Mouse (Mus musculus): ENCODE data around the gene Sez6l. TPM values are rescaled to one million over a fixed set of nuclear protein-coding genes. Genes with fewer than 3 reads are reported as not detected.

Sez6l gene
- total RNA-seq (2021) = under 1 TPM; 0.11 to 0.14 TPM

DNA sequence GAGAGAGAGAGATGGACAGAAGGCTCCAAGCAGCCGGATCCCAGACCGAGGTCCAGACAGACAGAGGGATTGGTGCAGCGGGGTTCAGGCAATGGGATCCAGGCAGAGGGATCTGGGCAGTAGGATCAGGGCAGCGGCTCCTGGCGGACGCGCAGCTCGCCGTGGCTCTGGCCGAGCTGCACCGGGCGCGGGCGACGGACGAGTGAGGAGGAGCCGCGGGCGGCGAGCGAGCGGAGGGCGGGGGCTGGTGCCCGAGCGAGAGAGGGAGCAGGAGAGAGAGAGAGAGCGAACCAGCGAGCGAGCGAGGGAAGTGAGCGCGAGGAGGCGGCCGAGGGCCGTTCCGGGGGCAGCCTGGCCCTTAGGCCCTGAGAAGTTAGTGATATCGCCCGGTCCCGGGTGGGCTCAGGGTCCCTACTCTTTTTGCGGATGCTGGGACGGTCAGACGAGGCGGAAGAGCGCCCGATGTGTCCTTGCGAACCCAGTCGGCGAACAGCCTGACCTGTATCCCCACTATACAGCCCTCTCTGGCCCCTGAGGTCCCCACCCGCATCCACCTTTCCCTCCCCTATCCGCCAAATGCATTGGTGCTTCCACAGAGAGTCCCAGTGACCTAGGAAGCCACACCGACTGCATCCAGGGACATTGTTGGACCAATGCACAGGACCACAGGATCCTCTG, at the start of gene Sez6l:
Sez6l (minus strand) TSS at position 193 of the 678 bp plus-strand sequence.
- intact Hi-C loops (cut with DNase I) = no loop called here

DNA sequence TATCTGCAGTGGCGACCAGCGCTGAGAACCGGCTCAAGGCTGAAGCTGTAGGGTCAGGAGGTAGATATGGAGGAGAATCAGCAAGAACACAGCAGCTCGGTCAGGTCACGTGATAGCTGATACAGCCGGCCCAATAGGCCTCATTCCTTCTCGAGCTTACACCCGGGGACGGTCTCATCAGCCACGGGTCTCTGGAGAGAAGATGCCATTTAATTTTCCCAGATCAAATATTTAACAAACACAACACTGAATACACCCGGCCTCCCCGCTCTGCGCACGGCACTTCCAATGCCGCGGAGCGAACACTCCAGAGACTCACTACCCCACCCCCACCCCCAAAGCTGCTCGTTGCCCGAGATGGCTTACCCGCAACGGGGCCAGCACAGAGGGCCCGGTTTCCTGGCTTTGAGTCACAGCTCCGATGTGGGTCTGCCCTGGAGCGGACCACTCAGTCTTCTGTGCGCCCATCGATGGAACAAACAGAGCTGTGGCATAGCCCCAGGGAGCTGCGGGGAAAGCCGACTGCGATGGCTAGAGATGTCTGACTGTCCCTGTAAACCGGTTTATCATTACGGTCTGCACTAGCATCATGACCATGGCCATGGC, 48.7 kb upstream of the Sez6l start:
- intact Hi-C loops (cut with DNase I) = no loop called here
- DNase-seq = no peak

More for the DNA sequence above, at the start of gene Sez6l:
- DNase-seq = peak; percentile 22 to 24

DNA sequence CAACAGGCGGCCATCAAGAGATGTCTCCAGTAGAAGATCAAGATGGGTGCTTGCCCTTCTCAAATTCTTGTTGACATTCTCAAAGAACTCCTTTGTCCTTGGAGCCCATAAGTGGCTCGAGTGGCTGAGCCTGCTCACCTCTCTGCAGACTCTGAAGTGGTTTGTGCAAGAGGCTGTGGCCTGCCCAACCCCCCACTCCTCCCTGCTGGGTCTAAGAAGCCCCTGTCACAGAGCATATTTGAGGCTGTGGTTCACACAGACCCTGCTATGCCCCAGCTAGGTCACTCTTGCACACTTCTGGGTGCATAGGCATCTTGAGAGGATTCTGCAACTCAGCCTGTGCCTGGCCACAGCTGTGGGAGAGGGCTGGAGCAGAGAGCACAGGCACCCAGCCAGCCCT, 46.0 kb upstream of the Sez6l start:
- DNase-seq = no peak
- intact Hi-C loops (cut with DNase I) = no loop called here

DNA sequence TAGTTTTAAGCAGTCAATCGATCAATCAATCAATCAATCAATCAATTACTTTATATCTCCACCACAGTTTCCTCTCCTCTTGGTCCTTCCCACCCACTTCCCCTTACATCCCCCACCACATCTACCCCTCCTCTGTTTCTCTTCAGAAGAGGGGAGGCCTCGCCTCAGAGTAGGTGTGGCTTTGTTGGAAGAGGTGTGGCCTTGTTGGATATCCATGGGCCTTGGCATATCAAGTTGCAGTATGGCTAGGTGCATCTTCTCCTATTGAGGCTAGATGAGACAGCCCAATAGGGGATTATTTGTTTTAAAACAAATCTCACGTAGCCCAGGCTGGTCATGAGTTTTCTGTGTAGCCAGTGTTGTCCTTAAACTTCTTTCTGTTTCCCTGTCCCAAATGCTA, 43.3 kb upstream of the Sez6l start:
- no peak for DNase-seq
- intact Hi-C loops (cut with DNase I) = no loop called here

DNA sequence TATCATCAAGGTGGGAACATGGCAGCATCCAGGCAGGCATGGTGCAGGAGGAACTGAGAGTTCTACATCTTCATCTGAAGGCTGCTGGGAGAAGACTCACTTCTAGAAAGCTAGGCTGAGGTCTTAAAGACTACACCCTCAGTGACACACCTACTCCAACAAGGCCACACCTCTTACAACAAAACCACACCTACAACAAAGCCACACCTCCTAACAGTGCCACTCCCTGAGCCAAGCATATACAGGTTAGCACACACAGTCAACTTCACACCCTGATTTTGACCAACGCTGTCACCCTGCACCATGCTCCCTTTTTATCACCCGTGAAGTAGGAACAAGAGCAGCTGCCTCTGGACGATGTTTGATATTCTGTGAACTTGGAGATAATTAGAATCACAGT, 42.4 kb upstream of the Sez6l start:
- intact Hi-C loops (cut with DNase I) = no loop called here
- no peak for DNase-seq

DNA sequence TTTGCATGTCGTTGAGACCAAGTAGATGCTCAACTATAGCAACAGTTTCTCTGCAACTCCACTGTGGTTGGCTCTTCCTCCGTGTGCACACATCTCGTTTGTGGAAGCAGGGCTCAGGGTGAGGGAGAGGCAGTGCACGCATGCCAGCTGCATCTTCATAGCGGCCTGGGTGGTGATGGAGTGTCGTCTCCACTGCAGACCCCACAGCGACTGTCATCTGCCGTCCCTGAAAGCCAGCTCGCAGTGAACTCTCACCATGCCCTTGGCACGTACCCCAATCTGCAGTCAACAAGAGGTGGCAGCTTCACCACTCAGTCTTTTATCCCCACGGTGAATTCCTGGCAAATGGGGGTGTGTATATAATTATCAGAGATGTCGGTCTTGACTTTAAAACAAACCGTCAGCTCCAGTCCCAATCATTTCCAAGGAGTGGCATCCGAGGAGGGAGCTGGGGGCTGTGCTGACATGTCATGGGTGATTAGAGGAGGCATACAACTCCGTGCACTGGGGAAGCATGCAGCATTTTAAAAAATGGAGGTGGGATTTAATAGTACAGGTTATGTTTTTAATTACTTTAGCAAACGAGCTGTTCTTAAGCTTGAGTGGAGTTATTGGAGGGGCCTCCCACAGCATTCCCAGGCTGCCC, 40.7 kb upstream of the Sez6l start:
- intact Hi-C loops (cut with DNase I) = no loop called here
- no peak for DNase-seq

DNA sequence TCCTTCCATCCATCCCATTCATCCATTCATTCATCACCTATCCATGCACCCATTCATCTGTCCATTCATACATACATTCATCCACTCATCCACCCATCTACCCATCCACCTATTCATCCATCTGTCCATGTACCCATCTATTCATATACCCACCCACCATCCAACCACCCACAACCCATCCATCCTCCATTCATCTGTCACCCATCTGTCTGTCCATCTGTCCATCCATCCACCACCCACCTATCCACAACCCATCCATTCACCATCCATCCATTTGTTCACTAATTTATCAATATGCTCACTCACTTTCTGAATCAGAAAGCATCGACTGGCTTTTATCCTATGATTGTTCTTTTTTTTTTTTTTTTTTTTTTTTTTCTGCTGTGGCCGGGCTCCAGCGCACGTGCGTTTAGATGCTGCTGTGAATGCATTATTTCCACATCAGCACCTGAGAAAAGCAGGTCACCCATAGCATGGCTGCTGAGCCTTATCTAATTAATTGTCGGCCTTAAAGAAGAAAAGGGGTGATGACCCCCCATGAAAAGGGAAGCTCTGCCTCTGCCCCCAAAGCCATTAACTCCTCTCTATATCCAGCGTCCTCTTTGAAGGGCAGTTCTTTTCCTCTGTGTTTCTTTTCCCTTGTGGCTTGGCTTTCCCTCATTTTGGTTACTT, 39.1 kb upstream of the Sez6l start:
- intact Hi-C loops (cut with DNase I) = no loop called here
- DNase-seq = no peak

DNA sequence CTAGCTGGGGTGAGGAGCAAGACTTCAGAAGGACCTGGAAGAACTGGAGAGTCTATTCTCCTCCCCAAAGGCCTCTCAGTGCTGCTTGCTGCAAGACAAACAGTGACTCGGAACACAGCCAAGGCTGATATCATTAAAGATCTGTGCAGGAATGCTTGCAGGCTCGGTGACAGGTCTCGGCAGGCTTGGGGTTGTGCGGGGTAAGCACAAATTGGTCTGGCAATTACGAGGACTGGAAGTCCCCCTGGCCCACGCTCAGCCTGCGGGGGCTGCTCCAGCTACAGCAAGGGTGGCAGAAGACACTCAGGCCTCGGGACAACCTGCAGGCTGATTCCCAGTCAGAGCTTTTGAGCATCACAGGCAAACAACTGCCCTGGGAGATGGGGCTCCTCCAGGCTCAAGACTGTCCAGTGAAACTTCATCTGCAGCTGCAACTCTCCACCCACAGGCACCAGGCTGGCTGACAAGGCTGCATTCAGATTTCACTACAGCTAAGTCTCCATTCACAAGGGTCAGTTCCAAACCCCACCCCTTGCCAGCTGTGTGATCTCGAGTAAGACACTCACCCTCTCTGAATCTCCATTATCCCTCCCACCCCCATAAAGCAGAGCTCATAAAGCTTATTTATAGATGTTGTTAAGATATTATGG, 31.0 kb upstream of the Sez6l start:
- DNase-seq = no peak
- intact Hi-C loops (cut with DNase I) = no loop called here

DNA sequence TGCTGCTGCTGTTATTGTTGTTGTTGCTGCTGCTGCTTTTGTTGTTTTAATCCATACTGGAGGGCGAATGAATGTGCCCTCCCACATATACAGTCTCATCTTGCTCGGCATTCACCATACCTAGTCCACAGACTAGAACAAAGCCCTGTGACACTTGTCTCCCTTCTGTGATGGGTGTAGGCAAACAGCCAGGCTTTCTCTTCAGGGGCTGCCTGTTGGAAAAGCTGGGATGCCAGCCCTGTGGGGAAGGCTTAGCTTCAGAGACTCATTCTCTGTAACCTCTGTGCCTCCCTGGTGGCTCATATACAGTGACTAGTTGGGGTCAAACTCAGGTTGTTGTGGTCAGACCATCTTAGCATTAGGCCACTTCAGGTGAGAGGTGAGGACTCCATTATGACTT, 30.1 kb upstream of the Sez6l start:
- DNase-seq = no peak
- intact Hi-C loops (cut with DNase I) = no loop called here

DNA sequence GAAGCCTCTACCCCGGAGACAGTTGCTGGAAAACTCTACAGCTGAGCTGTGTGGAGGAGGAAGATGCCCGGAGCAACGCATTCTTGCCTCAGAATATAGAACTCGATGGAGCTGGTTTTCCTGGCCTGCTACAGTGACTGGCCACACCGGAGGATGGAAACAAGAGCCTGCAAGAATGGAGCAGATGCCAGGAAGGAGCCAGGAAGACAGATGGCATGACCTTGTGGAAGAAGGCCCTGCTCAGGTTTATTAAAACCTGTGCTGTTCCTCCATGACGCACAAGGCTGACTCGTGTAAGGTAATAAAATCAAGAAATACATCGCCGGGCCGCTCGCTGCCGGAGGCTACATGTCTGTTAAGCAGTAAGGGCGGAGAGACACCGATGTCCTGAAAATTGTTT, 28.4 kb upstream of the Sez6l start:
- DNase-seq = no peak
- intact Hi-C loops (cut with DNase I) = no loop called here

DNA sequence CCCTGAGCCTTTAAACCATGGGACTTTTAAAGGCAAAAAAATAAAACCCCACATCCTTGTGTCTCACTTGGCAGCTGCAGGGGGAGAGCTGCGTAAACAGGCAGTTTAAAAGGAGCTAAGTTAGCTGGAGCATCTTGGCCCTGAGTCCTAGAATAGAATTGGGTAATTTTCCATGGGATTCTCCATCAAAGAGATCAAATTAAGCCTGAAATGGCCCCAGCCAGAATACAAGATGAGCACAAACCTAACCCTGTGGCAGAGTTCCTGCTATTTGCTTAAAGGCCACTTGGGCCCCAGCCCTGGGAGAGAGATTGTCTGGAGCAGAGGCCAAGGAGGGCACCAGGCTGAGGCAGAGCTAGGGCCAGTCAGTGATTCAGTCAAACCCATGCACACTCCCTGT, 27.3 kb upstream of the Sez6l start:
- DNase-seq = no peak
- intact Hi-C loops (cut with DNase I) = no loop called here

DNA sequence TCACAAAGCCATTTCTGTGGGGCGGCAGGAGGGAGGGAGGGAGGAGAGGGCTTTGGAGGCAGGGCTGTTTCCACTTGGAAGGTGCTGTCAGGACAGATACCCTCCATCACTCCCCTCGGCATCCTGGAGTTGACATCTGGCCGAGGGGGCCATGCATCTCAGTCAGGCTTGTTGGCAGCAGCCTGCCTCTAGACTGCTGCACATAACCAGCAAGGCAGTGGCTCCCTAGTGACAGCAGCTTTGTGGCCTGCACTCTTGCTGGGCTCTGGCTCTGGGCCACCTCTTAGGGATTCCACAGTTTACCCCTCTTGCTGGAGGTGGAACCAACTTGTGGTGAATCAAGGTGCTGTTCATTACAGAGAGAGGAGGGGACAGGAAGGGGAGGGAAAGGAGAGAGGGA, 26.6 kb upstream of the Sez6l start:
- no peak for DNase-seq
- intact Hi-C loops (cut with DNase I) = no loop called here

DNA sequence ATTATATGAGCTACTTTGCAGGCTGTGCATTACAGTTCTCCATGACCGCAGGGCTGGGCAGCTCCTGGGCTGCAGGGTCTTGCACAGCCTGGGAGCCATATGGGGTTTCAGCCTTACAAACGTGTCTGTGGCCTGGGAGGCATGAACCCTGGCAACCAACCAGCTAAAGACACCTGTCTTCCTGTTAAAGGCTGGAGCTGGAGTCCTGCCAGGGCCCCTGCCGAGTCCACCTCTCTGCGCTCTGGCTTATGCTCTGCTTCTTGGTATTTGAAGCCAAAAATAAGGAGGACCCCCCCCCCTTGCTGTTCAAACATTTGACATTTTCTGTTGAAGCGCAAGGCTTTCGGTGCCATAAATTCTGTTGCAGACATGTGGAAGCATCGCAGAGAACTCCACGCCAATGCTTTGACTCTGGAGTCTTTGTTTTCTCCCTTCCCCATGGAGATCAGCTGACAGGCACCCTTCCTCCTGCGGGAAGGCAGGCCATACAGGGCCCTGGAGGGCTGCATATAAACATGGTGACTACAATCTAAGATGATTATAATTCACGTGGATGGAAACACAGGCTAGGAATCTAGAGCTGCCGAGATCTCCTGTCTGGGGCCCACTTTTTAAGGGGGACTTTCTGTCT, 23.4 kb upstream of the Sez6l start:
- intact Hi-C loops (cut with DNase I) = no loop called here
- DNase-seq = no peak

DNA sequence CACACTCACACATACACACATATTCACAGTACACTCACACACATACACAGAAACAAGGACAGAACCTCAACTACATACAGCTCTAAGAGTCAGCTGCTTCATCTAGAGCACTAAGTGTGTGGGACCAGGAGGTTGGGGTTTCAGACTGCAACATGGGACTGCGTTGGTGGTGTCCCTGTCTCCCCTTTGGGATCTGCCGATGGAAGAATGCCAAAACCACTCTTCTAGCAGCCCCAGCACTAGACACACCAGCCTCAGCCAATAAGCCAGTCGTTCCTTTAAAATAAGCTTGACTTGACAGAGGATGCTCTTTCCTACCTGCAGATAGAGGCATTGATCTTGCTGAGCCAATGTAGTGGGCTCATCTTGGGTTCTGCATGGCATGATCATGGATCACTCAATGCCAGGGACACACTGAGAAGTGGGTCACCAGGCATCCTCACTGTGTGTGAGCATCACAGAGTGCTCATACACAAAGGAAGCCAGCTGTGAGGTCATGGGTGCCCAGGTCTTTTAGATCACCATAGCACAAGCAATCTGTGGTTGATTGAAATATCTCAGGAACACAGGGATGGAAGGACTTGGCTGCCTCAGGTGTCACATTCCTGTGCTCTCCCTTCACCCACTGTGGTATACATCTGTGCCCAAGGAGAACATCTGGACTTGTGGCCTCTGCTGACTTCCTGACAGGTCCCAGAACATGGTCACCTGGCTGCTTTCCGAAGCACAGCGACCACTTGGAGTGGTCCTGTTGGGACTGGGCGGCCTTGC, 22.7 kb upstream of the Sez6l start:
- DNase-seq = no peak
- intact Hi-C loops (cut with DNase I) = no loop called here

DNA sequence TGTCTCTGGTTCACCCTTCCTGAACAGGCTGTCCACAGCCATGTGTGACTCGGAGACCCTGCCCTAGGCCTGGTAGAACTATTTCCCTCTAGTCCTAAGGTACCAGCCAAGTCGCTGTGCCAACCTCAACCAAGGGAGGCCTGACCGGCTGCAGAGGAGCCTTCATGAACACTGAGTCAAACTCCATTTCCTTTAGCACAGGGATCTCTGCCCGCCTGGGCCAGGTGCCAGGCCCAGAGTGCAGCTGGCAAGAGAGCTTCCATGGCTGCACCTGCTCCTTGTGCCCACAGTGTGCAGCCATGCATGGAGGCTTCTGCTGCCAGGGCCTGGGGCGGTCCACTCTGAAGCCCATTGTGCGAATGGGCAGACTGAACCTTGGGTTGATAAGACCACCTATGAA, 20.9 kb upstream of the Sez6l start:
- peak; percentile 24 to 27 for DNase-seq
- intact Hi-C loops (cut with DNase I) = no loop called here

DNA sequence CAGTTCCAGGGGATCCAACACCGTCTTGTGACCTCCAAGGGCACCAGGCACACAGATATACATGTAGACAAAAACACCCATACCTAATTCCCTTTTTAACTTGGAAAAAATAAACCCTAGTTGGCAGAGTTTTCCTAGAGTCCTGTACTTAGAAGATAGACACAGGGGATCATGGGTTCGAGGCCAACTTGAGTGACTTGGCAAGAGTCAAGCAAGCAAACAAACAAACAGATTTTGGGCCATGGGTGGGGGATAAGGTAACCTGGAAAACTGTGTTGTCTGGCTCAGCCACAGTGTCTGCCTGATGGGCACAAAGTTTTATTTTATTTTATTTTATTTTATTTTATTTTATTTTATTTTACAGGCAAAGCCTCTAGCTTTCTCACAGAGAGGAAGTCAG, 20.3 kb upstream of the Sez6l start:
- intact Hi-C loops (cut with DNase I) = no loop called here

DNA sequence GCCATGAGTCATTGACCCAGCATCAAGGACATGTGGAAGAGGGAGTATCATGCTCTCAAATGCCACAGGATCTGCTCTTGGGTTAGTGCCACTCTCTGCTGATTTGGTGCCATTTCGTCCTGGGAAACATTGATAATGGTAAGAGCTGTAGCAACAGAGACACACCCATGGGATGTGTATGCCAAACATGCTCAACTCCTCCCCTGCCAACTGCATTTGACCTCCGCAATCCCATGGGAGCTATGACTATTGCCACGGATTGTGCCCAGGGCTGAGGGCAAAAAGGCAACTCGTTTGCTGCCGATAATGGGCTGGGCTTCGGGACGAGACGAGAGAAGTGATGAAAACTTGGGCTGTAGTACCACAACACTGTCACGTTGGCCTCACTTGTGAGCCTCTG, 19.7 kb upstream of the Sez6l start:
- intact Hi-C loops (cut with DNase I) = no loop called here
- no peak for DNase-seq

More for the DNA sequence above, 20.3 kb upstream of the Sez6l start:
- no peak for DNase-seq

DNA sequence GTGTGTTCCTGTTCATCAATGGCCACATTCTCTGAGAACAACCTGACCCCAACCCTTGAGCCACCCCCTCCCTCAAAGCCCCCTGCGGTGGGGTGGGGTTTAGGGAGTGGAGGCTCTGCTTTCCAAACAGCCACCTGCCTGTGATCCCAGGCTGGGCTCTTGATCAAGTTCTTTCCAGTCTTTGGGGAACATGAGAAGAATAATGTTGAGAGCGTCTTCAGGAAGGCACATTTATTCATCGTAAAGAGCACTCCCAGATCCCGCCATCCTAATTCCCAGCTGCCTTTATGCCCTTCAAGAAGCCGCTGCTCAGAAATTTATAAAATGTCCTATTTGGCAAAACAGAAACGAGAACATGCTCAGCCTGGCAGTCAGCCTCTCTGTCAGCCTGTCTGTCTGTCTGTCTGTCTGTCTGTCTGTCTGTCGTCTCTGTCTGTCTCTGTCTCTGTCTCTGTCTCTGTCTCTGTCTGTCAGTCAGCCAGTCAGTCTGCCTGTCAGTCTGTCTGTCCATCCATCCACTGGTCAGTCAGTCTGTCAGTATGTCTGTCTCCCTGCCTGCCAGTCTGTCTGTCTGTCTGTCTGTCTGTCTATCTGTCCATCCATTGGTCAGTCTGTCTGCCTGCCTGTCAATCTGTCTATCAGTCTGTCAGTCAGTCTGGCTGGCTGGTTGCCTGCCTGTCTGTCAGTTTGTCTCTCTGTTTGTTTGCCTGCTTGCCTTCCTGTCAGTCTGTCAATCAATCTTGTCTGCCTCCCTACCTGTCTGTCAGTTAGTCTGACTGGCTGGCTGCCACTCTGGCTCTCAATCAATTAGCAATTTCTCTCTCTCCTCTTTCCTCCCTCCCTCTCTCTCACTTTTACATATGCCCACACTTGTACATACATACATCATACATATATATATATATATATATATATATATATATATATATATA, 19.0 kb upstream of the Sez6l start:
- intact Hi-C loops (cut with DNase I) = no loop called here

DNA sequence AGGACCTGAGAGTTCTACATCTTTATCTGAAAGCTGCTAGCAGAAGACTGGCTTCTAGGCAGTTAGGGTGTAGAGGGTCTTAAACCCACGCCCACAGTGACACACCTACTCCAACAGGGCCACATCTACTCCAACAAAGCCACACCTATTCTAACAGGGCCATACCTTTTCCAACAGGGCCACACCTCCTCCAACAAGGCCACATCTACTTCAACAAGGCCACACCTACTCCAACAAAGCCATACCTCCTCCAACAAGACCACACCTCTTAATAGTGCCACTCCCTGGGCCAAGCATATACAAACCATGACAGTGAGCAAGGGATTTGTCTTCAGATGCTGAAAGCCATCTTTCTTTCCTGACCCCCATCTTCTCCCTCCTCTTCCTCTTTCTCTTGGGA, 14.7 kb upstream of the Sez6l start:
- intact Hi-C loops (cut with DNase I) = no loop called here
- DNase-seq = no peak

More for the DNA sequence above, 19.0 kb upstream of the Sez6l start:
- DNase-seq = no peak

Data from heart, postnatal 36 days (tissue).